Mouse (Mus musculus): Measurements from ENCODE around the gene Mettl16. TPM values are rescaled to one million over a fixed set of nuclear protein-coding genes. Genes with fewer than 3 reads are reported as not detected.

Gene Mettl16
- 10 to 100 TPM; 30.7 to 36.0 TPM for total RNA-seq (2021)

DNA sequence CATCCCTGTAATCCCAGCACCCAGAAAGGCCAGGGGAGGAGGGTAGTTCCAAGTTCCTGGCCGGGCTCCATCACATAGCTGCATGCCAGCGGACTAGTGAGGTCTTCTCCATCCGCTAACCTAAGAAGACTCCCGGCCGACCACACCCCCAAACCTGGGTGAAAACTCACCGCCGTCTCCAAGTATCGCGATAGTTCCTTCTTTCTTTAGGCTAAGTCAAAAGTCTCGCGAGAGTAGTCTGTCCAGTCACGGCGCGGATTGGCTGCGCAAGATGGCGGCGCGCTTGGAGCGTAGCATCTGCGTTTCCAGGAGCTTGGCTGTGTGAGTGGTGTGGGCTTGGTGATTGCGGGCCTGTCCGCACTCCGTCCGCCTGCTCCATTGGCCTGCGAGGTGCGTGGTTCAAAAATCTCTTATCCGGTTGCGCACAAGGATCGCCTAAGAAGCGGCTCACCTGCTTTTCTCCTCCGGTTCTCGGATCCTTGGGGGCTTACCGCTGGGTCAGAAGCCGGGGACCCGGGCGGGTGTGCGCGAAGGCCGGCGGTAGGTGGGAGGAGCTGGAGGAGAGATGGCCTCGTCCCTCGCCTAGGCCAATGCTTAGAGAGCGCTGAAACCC, at the start of gene Mettl16:
Mettl16 (plus strand) TSS at position 236 of the 613 bp plus-strand sequence.
- DNase-seq: peak; percentile 91 to 92

DNA sequence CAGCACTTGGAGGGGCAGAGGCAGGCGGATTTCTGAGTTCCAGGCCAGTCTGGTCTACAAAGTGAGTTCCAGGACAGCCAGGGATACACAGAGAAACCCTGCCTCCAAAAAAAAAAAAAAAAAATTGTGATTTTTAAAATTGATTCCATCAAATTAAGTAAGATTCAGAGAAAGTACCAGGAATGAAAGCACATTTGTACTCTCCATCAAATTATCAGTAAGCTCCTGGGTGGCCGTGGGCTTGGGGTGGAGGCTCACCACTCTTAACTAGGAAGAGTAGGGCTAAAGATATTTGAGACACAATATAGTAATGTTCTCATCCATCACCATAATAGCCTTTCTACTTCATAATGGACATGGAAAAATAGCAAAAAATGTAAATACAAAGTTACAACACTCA, 49.5 kb upstream of the Mettl16 start:
- no peak for DNase-seq

DNA sequence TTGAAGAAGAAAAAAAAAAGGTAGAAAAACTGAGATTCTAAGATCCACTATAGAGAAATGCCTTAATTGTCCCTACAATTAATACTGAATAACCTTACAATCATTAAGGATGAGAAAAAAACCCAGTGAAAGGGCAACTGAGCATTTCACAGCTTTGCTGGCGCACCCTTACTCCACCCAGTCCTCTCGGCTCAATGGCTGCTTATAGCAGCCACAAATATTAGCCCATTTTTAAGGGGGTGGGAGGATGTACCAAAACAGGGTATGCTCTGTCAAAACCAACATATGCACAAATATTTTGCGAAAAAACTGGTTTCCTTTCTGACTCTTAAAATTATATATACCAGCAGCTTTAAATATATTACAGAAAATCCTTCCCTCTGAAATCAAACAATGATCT, 48.7 kb upstream of the Mettl16 start:
- no peak for DNase-seq

DNA sequence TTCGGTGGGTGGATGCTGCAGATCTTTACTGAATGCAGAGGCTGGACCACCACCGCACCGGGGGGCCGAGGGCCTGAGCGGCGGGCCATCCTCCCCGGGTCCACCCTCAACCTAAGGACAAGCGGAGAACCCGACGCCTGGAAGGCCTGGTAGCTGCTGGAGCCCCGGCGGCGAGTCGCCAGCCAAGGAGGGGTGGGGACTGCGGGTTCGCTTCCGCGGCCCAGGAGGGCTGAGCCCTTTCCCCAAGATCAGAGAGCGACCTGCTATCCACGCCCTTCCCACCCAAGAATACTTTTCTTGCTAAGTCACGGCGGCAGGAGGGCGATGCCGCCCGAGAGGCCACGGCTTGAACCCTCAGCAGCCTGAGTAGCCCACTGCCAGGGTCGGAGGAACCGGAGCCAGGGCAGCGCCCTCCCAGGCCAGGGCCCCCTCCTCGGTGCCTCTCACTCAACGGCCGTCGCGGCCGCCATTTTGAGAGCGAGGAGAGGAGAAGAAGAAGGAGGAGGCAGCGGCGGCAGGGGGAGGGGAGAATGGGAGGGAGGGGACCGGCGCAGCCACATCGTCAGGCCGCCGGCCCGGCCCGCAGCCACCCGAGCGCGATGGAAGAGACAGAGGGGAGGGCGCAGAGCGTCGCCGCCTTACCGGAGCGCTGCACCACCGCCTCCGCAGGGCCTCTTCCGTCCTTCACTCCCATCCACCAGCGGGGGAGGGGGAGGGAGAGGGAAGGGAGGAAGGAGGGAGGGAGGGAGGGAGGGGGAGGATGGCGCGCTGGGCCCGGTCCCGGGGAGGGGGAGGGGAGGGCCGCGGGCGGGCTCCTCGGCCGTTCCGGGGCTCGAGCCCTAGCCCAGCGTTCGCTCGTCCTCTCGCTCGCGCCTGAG, 47.0 kb upstream of the Mettl16 start:
- peak; percentile 80 to 83 for DNase-seq

DNA sequence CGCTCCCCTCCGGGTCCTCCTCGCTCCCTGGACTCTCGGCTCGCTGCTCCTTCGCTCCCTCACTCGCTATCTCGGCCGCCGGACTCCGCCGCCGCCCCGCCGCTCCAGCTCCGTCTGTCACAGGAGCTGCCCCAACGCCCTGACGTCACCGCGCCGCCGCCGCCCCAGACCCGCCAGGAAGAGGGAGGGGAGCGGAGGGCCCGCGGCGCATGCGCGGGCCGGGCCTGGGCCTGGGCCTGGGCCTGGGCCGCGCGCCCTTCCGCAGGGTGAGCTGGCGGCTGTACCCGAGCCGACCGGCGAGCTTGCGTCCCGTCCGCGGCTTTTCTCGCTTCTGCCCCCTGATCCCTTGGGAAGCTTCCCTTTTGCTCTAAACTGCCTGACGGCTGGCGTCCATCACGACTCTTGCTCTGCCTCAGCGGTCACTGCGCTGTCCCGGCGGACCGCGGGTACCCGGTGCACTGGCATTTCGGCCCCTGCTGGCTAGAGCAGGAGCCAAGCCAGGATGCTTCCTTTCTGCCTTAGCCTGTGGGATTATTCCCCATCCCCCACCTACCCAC, 46.3 kb upstream of the Mettl16 start, which contains the start of gene Pafah1b1:
Pafah1b1 (minus strand) TSS at position 436 of the 557 bp plus-strand sequence.
- DNase-seq: peak; percentile 95

DNA sequence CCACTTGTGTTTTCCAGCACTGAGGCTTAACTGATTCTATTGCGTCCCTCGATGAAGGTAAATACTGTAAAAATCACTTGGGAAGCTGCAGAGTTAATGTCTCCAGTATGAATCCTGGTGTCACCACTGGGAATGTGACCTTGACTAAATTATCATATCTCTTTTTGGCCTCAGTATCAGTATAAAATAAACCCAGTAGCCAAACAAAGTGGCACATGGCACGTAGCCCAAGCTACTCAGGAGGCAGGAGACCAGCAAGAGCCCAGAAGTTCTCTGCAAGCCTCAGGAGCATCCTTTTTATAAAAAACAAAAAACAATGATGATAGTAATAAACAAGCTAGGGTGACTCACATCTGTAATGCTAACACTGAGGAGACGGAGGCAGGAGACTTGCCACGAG, 45.4 kb upstream of the Mettl16 start:
- DNase-seq: no peak

DNA sequence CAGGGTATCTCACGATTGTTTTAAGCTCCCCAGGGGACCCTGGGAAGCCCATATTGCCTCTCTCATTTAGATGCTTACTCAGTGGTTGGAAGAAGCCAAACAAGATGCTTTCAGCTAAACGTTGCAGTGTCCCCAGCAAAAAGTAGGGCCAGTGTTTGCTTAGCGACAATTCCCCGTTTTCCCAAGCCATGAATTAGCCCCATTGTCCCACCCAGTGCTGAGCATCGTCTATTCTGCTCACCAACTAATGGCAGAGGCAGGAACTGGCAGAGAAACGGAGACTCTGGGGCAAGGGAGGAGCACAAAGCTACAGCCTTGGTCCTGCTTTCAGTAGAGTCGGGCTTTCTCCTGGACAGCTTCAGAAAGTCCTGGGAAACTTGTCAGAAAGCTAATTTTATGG, 35.7 kb upstream of the Mettl16 start:
- peak; percentile 31 to 34 for DNase-seq

DNA sequence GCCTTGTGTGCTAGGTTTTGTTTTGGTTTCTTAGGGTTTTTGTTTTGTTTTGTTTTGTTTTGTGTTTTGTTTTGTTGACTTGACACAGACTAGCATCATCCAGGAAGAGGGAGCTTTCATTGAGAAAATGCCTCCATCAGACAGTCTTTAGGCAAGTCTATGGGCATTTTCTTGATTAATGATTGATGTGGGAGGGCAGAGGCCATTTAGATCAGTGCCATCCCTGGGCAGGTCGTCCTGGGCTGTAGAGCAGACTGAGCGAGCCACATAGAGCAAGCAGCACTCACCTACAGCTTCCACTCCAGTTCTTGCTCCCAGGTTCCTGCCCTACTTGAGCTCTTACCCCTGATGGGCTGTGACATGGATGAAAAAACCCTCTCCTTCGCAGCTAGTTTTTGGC, 32.8 kb upstream of the Mettl16 start:
- no peak for DNase-seq

DNA sequence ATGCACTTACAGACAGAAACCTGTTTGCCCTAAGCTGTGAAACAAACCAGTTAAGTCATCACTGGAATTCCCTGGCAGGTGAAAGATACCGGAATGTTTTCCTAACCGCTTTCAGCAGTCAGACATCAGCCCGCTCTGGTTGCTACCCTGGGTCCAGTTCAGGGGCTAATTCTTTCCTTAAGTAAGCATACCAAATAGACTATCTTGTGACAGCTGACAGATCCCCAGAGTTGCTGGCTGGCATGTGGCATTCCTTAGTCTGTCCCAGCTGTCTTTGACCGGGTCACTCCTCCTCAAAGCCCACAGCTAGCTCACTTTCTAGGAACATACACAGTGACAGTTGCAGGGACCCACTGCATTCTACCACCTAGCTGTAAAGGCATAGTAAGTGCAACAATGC, 22.6 kb upstream of the Mettl16 start:
- DNase-seq: no peak

DNA sequence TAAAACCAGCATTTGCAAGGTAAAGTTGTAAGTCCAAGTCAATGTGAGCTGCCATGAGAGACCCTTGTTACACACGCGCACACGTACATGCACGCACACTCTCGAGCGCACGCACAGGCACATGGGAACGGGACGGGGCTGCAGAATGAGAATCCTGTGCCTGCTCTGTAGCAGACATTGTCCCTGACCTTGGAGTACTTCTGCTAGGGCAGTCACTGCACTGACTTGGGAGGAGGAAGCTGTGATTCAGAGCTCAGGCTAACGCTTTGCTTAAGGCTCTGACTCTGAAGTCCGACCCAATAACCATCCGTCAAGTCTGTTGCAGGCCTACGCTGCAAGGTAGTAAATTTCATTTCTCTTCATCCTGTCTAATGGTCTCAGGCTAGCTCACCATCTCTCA, 21.4 kb upstream of the Mettl16 start:
- DNase-seq: no peak

DNA sequence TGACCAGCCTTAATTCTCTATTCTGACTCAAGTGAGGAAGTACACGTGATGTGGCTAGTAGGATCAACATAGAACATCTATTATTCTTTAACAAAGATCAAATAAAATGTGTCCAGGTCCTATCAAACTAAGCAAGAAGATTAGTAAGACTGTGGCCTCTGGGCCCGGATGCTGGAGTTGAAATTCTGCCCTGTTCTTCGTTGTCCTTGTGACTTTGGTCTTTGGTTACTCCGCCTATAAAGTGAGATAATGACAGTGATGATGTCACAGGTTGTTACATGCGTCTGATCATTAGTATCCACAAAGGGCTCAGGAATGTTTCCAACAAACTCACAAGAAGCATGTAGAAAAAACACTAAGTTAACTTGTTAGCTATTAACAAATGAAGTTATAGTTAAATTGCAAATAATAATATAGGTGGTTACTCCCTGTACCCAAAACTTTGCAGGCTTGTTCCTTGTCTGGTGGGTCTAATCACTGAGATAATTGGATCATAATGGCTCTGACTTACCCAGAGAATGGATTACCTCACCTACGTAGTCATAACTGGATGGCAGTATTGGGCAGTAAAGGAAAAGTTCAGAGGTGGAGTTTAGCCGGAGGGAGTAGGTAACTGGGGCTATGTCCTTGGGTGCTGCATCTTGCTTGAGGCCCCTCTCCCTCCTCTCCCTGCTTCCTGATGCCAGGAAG, 19.8 kb upstream of the Mettl16 start:
- no peak for DNase-seq

DNA sequence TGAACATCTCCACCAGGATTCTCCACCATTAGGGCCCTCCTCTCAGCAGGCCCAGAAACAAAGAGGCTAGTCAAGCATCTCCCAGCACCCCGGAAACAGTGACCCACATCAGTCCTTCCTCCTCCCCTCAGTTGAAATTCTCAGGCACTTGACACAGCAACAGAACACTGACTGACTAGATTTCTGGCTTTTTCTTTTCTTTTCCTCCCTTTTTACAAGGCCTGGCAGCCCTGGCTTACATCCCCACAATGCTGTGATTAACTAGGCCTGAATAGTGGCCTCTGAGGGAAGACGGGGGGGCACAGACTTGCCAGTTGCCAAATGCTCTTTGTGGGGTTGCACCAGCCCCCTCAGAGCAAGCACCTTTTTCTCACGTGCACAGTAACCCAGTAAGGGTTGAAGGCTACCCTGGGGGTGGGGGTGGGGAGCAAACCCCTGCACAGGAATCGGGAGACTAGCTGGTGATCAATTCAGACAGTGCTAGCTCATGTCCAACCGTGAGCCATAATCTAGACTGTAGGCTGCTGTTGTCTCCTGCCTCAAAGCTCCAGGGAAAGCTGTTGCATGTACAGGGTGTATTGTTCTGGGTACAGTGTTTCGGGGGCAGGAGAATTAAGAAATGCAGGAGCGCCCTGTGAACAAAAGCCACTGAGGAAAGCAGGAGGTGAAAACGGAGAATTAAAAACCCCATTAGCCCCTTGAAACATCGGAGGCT, 19.1 kb upstream of the Mettl16 start:
- peak; percentile 6 to 12 for DNase-seq

DNA sequence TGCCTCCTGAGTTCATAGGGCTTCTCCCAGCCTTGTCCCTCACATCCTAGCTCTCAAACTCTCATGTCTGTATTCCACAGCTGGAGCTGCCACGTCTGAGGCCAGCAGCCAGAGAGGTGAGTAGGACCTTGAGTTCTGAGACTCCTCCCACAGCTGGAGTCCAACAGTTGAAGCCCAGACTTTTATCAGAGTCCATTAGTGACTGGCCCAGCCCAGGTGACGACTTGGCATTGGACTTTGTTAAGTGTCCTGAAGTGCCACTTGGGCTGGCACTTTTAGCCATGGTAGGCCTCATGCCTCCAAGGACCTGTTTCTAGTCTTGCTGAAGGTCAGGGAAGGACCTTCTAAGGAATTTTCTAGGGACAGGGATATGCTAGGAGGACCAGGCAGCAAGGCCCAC, 14.0 kb upstream of the Mettl16 start:
- no peak for DNase-seq

DNA sequence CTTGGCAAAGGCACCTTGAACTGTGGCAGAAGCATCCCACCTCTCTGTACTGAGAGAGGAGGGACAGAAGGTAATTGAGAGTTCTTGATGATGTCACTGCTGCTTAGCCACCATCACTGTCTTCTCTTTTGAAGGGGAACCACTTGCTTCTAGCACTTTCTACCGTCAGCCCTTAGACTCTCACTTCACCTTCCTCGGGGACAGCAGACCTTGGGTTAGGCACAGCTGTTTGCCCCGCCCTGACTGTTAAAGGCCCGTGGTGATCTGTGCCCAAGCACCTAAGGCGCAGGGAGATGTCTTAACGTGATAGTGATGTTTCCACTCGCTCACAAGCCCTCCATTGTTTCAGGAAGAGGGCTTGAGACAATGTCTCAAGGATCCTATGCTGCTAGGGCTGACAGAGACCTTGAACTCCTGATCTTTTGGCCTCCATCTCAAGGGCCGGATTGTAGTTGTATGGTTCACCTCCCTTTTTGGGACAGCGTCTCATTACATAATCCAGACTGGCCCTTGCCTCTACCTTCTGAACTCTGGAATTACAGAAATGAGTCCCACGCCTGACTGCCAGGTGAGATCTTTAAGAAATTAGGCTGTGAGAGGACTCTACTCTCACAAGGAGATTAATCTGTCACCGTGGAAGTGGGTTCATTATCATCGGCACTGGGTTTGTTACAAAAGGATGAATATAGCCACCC, 9.5 kb upstream of the Mettl16 start:
- no peak for DNase-seq

DNA sequence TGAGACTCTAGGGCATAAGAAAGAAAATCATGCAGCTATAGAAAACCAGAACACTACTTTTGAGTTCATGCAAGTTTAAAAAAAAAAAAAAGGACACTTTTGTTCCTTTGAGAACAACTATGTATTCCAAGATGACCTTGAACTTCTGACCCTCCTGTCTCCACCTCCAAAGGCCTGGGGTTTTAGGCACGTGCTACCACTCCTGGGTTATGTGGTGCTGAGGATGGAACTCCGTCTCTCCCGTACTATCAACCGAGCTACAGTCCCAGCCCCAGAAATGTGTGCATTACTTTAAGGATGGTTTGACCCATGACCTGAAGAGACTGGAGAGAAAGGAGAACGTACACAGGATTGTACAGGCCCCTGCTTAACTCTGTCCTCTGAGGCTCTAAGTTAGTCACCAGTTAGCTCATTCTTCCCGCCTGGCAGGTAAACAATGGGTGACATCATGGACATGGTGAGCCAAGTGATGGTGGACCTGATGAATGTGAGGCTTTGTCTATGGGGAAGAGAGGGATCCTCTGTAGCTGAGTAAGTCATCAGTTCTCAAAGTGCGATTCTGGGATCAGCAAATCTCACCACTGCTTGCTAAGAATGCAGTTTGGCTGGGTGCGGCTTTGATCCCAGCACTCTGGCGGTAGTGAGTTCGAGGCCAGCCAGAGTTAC, 6.5 kb upstream of the Mettl16 start:
- peak; percentile 10 to 15 for DNase-seq

DNA sequence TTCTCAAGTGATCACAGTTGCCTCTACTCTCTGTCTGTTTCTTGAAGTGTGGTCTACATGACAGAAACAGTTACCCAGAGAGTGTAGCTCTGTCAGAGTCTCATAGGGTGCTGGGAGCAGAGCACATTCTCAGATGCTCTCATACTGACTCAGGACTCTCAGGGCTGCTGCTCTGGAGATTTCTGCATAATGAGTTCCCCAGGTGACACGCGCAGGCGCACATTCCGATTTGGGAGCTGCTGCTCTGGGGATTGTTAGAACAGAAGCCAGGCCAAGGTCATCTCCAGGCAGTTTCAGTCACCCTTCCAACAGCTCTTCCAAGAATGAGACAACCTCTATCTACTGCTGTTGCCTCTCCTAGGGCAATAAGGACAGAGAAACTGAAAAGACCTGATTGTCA, 3.2 kb upstream of the Mettl16 start:
- DNase-seq: no peak

DNA sequence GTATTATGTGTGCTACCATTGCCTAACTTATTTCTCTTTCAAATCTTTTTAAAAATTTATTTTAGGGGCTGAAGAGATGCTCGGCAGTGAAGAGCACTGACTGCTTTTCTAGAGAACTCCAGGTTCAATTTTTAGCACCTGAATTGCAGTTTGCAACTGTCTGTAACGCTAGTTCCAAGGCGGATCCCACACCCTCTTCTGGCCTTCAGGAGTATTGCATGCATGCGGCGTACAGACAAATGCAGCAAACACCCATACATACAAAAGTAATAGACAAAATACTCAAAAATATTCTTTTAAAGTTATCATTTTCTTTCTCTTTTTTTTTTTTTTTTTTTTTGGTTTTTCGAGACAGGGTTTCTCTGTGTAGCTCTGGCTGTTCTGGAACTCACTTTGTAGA, 2.6 kb upstream of the Mettl16 start:
- no peak for DNase-seq

DNA sequence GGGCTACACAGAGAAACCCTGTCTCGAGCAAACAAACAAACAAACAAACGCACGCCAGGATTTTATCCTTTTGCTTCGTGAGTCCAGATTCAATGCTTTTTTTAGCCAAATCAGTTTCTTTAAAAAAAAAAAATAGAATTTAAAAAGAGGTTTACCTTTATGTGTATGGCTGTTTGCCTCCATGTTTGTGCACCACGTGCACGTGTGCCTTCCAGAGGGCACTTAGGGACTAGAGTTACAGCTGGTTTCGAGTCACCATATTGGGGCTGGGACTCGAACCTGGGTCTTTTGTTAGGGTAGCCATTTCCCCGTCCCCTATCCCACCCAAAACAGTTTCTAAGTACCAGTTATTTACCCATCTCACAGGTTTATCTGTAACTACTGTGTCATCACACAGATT, 593 bp upstream of the Mettl16 start:
- no peak for DNase-seq

DNA sequence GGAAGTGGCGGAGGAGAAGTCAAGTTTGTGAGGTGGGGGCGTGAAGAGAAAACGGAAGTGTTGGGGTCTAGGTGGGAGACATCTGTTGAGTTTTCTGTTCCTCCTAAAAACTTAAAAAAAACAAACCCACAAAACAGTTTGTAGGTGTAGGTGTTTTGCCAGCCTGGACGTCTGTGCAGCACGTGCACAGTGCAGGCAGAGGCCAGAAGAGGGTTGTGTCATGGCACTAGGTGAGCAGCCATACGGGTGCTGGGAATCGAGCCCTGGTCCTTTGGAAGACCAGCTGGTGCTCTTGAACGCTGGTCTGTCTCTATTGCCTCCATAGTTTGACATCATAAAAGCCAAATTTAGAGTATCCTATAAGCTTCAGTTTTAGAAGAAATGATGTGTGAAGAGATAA, 604 bp downstream of the Mettl16 start:
- DNase-seq: no peak

DNA sequence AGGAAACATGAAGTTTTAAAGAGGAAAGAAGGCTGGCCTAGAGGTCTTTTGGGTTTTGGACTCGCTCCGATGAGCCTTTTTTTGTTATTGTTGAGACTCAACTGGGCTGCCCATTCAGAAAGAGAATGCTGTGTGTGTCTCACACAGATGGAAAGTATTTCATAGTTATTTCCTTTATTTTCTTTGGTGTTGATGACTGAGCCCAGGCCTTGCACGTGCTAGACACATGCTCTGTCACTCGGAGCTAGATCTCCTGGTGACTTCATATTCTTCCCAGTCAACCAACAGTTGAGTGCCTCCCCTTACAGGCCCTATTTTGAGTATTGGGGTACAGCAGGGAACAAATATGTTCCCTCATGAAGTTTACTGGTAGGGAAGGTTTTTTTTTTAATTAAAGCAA, 1.0 kb downstream of the Mettl16 start:
- no peak for DNase-seq

DNA sequence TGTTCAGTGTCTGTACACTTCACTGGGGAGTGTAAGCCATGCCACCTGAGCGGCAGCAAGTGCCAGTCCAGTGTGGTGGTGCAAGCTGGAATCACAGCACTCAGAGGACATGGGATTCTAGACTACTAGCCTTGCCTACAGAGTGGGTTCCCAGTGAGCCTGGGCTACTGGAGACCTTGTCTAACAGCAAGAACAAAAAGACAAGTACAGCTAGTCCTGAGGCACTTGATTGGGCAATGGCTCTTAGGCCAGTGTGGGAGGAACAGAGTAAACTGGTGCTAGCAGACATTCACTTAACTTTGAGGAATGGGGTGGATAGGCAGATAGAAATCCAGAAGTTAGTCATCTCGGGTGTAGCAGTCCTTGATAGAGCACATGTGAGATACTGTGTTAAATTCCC, 1.8 kb downstream of the Mettl16 start:
- DNase-seq: no peak
